Mouse (Mus musculus) heart, adult 18-20 months (tissue): ENCODE data around the gene Pdcd4. TPM values are rescaled to one million over a fixed set of nuclear protein-coding genes. Genes with fewer than 3 reads are reported as not detected.
"Not testable (repeated sequence)": the region's sequence is repeated elsewhere in the genome, so short reads cannot be mapped to it uniquely, and the experiment has no call there.

Experiments
- DNase-seq, 2 experiments: peaks; one replicate each; pipeline ENCODE4 v3.0.0; 2021 to 2022; ENCODE audit warnings: mixed read lengths in 1 of 2
- total RNA-seq, 2 experiments: library from RNA; stranded (reverse); gene quantifications; 2 replicates each; pipeline ENCODE4 v1.2.3; 2021

Gene Pdcd4
- total RNA-seq, 2 experiments from 2014 or later: 20.3 to 31.3 TPM

DNA sequence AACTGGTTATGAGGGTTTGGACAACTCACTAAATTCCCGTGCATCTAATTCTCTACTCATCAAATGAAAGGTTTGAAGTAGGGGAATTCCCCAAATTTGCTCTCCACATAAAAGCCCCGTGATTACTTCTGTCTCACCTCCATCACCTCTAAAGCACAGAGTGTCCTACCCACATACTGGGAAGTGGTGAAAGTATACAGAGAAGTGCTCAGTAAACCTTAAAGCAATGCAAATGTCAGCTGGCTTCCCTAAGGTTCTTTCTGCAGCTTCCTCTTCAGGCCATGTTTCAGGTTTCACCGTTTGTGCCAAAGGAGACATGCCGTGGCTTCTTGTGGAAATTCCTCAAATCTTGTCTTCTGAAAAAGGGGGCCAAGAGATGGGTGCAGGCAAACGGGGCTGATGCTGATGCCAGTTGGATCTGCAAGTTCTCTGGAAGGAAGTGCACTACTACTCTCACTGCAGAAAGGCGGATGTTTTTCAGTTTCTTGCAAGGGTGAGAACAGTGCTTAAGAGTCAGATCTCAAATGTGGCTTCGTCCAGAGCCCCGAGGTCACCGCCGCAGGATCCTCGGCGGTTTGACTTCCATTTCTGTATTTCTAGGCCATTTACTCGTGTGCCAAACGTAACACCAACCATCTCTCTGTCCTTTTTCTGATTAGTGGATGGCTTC, 8.0 kb downstream of the Pdcd4 start:
- no peak for DNase-seq

DNA sequence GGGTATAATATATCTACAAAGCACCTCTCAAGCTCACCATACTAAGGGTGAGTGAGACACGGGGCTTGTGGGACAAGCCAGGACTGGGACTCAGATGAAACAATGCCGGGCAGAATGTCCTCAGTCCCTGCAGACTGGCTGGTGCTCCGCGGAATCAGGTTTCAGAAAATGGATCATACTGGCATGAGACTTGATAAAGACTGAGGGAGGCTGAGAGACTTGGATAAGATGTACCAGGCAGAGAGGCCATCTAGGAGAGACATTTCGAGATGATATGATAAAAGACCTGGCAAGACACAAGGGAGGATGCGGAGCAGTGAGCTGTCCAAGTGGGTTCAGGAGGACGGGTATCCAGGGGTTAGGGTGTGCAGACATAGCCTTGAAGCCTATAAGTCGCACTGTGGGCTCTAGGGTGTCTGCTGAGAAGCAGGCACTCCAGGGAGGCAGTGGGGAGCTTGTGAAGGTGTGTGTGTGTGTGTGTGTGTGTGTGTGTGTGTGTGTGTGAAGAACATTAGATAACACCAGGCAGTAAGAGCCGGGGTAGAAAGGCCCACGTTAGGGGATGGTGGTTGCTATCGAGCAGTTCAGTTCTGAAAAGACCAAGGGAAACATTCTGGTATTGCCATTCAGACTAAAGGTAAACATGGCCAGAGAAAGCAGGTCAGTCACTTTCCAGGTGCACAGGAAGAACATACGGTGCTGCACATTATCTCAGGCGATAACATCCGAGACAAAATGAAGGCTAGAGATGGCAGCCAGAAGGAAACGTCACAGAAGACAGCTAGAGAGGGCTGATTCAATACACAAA, 10.1 kb downstream of the Pdcd4 start:
- DNase-seq: no peak

DNA sequence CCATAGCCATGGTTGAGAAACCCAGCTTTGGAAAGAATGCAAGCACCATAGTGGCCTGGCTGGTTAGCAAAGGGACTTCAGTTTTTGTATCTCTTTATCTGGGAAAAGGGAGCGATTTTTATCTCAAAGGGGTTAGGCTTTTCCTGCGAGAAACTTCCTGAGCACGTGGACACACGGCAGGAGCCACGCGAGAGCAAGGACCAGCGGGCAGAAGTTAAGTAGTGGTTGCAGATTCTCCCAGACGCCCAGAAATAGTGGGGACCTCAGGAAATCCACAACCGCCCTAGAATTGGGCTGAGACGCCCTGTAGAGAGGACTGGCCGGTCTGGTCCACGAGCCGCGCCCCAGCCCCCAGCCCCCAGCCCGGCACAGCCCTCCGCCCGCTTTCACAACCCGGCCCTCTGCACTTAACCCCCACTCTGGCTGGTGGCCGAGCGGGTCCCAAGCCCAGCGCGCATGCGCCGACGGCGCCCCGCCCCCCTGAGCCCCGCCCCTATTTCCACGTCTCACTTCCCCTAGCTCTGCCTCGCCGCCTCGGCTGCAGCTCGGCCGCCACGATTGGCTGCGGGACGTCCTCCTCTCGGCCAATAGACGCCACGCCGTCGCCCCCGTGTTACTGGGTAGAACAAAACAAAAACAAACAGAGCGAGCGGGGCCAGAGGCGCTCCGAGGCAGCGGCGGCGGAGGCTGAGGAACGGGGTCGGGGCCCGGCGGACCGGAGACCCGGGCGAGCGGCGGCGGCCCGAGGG, 10.9 kb downstream of the Pdcd4 start:
- peak; percentile 93 to 98 for DNase-seq

DNA sequence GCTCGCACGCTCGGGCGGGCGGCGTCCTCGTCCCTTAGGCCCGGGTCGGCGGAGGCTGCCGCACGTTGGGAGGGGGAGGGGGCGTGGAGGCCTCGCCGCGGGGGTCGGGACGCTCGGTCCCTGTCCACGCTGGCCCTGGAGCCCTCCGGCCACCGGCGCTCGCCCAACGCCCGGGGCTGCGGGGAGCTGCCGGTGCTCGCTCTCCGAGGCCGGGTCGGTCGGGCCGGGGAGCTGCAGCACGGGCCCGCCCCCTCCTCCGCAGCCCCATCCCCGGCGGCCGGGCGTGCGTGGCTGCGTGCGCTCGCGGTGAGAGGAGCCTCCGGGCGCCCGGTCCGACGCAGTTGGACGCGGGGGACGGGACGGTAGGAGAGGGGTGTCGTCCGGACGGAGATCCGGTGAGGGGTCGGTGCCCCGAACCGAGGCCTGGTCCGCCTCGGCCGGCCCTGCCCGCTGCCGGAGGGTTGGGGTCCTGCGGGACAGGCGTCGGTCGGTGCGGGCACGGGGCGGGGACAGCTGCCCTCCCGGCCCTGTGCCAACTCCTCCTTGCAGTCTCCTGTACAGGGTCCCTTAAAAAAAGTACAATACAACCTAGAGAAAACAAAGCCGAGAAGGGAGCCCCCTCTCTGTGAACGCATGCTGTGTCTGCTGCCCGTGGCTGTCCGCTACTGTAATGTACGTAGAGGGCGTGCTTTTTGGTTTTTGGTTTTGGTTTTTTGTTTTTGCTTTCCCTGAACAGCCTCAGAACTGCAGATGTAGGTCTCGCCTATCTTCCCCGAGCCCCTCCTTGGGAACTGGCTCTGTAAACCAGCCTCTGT, 11.7 kb downstream of the Pdcd4 start:
- DNase-seq: peak; percentile 66 to 68

DNA sequence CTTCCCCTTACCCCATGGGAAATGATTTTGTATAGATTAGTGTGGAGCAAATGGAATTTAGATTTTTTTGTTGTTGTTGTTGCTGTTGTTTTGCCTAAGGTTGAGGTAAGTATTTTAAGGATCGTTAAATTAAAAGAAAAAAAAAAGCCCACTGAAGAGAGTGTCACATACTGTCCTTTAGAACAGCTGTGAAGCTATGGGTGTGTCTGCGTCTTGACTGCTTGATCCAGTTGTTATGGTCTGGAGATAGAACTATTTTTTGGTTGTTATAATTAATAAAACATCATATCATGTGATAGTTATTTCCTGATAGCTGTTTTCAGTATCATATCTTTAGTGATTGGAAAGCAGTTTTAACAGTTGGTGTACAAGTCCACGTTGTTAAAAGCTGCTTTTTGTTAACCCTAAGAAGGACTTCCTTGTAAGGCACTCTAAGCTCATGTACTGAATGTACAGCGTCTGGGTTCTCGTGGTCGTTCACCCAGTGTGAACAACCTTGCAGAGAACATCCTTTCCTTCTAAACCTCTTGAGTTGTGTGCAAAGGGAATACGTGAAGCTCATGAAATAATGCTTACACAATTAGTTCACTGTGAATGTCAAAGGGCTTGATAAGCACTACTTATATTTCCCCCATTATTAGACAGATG, 12.9 kb downstream of the Pdcd4 start:
- DNase-seq: no peak

DNA sequence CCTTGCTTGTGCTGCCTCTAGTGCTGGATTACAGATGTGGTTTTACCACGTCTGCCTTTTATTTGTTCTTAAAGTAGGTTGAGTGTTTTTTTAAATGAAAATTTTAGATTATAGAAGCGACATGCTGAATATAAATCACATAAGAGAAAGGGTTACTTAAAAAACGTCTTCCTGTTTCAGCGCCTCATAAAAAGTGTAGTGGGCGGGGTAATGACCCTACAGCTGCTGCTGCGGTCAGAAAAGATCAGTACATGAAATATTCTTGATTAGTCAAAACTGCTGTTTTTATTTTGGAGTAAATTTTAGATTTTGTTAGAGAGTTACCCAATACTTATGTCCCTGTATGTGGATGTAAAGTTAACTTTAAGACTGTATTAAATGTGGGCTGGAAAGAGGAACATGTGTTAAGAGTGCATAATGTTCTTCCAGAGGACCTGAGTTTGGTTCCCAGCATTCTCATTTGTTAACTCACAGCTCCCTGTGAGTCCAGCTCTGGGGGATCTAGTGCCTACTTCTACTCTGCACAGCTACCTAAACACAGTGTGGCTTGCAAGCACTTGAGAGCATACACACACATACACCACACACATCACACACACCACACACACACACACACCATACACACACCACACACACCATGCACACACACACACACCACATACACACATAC, 14.1 kb downstream of the Pdcd4 start:
- no peak for DNase-seq

DNA sequence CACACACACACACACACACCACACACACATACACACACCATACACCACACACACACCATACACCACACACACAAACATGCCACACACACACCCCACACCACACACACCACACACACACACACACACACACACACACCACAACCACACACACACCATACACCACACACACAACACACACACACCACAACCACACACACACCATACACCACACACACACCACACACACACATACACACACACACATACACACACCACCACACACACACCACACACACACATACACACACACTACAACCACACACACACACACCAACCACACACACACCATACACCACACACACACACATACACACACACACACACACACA, 14.7 kb downstream of the Pdcd4 start:
- not testable (repeated sequence) for DNase-seq

DNA sequence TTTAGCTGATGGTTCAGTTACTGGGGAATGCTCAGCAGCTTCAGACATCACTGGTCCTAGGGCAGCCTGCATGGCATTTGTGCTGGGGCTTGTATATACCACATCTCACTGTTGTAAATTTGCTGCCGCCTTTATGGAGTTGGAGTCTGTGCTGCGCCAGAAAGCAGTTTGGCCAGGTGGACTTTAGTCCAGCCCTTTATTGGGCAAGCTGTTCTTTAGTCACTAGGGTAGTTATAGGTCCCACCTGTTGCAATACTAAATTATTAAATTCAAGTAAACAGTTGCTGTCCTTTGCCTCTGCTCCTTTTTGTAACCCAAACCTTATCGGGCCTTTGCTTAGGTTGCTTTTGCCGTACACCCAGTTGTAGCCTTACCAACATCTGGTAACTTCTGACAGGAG, 22.9 kb downstream of the Pdcd4 start:
- DNase-seq: no peak

DNA sequence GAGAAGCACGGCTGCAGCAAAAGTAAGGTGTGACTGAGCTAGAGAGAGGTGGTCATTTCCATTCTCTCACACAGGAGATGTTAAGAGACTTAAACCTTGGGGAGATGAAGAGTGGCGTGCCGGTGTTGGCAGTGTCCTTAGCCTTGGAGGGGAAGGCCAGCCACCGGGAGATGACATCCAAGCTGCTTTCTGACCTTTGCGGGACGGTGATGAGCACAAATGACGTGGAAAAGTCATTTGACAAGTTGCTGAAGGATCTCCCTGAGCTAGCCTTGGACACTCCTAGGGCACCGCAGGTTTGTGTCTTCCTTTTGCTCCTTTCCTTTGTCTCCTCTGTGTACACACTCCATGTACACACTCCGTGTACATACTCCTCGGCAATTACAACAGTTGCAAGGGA, 27.5 kb downstream of the Pdcd4 start:
- DNase-seq: no peak

DNA sequence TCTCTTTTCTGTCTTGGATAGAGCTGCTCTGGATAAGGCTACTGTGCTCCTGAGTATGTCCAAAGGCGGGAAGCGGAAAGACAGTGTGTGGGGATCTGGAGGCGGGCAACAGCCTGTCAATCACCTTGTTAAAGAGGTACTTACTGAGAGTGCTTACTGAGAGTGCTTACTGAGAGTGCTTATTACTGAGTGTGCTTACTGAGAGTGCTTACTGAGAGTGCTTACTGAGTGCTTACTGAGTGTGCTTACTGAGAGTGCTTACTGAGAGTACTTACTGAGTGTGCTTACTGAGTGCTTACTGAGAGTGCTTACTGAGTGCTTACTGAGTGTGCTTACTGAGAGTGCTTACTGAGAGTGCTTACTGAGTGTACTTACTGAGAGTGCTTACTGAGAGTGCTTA, 30.0 kb downstream of the Pdcd4 start:
- not testable (repeated sequence) for DNase-seq

DNA sequence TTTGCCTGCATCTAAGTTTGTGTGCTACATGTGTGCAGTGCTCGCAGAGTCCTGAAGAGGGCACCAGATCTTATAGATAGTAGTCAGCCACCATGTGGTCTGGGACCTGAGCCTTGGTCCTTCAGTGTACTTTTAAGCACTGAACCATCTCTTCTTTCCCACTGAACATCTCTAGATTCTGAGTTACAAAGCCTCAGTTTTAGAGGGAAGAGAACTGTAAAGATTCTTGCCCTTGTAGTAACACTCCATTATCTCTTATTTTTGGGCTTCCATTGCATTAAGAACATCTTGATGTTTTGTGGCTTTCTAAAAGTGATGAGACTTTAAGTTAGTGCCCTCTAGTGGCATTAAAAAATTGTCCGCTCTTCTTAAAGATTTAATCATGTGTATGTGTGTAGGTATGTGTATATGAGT, 33.3 kb downstream of the Pdcd4 start:
- peak in 1 of 2 experiments; percentile 40 for DNase-seq

DNA sequence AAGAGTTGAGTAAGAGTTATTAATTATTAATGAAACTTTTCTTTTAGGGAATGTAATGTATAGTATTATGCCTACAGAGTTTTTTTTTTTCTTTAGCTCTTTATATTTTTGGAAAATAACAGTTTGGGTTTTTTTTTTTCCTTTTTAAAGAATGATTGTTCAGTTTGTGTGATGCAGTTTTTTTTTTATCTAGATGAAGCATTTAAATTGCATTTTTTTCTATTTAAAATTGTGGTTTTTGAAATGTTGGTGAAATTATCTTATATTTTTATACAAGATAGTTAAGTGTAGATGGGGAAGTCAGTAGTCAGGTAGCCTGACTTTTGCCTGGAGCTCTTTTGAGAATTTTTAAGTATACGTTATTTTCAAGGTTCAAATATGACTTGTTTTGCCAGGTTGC, 34.7 kb downstream of the Pdcd4 start:
- DNase-seq: no peak

DNA sequence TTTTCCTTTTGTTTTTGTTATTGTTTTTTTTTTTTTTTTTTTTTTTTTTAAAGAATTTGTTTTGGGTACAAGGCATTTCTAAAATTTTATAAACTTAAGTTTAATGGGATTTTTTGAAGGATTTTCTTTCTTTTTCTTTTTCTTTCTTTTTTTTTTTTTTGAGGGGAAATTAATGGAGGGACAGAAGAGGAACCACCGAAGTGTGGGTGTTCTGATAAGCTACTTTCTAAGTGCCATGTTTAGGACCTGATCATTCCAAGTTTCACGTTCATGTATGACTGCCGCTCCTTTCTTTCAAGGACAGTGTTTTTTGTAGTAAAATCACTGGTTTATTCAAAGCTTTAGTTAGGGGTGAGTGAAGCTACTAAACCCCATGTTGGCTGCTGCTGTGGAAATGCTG, 37.2 kb downstream of the Pdcd4 start:
- no peak for DNase-seq

DNA sequence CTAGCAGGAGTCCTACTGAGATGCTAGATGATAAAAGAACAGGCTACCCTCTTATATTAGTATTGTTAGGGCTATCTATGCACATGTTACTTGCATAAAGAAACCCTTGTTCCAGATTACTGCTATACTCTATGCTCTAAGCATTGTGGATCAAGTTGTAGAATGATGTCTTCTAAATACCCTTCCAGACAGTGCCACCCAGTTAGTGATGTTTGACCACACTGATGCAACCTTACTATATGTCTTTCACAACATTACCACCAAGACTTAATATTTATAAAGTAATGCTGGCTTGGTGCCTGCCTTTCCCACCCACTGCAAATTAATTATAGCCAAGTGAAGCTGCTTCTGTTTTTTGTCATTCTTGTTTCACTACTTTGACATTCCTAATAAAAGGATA, 41.0 kb downstream of the Pdcd4 start:
- DNase-seq: no peak

DNA sequence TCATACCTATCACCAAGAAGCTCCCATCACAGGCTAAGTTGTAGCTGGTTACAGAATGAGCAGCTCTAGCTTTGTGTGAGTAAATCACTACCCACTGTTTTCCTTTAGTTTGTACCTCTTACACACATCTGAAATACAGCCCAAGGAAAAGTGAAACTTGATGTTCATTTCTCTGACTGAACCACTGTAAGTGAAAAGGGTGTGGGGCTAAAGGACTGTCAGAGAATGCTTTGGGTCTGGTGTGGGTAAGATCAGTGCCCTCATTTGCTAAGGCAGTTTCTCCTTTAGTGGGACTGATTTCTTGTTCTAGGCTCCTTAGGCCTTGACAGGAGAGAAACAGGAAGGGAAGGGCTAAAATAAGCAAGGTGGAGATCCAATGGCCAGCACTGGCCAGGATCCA, 42.0 kb downstream of the Pdcd4 start:
- DNase-seq: peak in 1 of 2 experiments; percentile 31

DNA sequence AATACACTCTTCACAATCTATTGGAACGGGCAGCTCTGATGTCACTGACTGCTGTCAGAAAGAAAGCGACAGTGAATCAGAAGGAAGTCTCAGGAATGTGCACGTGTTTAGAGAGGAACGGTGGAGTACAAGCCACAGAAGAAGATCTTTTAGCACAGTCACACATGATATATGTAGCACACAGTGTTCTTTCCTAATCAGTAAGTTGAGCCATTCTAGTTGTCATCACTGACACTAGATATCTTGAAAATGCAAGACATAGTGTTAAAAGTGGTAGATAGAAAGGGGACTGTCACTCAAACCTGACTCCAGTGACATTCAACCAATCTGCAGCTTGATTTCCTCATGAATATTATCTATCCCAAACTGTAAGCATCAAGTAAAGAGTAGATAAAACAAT, 47.4 kb downstream of the Pdcd4 start:
- no peak for DNase-seq

DNA sequence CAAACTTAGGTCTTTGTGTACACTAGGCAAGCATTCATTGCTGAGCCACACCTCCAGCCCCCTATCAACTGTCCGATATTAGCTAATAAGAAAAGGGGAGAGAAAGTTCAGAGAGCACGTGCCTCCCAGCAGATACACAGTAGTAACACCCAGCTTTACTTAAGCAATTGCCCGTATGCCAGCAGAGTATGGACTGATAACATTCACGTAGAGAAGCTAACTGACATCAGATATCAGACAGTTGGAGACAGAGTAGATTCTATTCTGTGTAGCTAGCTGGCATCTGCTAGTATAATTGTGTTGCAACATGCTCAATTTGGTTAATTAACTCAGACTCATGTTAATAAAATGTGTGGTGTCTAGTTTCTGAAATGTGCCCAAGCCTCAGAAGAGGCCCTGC, 49.1 kb downstream of the Pdcd4 start:
- DNase-seq: no peak

DNA sequence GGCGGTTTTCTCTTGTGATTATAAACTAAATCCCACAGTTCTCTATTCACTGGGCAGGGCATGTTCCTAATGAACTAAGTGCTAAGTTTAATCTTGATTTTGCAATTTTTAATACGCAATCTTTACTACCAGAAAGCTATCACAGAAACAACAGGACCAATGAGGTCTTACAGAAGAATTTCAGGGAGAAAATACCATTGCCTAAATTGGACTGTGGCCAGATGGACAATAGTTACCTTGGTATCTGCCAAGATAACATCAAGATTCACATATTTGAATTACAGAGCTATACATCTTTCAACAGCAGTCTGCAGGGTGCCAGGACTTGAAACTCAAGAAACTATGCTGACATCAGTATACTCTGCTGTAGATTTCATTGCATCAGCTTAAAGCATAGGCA, 50.3 kb downstream of the Pdcd4 start:
- no peak for DNase-seq

DNA sequence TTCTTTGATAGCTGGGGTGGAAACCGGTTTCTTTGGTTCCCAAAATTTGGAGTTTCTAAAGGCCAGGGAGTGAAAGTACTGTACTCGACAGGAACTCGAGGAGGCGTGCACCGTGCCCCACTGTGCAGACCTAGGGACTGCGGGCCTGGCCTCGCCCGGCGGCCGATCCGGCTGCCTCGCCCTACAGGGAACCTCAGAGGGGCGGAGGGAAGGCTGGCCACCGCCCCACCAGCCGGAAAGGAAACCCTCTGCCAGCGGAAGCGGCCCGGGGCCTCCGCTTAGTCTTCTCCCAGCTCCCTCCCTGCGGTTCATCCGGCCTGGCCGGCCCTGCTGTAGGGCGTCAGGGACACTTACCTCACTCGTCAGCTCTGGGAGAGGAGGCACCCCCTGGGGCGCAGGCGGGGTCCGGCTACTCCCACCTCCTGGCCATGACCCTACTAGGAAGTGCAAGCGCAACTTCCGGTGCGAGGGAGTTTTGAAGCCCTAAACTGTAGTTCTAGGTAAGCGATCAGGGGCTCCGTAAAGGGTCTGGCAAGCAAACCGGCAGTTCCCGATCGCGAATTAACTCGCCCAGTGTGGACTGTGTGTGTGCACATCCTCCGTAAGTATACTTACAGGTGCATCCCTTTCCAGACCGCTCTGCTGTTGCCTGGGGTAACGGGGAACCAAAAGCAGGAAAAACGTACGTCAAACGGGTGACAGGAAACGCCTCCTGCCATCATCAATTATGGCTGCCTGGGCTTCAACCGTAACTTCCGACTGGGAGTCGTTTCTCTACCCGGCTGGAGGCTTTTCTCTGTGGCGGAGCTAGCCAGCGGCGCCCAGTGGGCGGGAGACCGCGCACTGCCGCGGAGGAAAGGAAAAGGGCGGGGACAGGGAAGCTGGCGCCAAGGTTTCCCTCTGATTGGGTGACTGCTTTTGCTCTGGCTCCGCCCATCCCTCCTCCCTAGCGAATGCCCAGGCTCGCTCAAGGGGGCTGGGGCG, 52.1 kb downstream of the Pdcd4 start, which contains the start of the genes Shoc2 and Bbip1:
Gene Shoc2 (plus strand): TSS at position 505 of the 984 bp plus-strand sequence.
Gene Bbip1 (minus strand): TSS at position 826 of the 984 bp plus-strand sequence.
- peak; percentile 99 to 100 for DNase-seq

DNA sequence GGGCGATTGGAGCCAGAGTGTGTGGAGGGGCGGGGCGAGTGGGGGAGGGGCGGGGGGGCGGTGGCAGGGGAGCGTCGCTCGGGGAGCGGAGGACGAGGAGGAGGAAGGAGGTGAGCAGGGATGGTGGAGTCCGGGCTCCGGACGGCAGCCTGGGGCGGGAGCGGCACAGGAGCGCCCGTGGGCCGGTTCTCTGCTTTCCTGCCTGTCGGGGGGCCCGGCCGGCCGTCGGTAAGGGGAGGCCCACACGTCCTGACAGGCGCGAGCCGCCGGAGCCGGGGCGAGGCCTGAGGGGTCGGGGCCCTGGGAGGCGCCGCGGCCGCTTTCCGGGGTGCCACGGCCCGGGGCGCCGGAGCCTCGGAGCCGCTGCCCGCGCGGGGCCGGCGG, 52.7 kb downstream of the Pdcd4 start:
- no peak for DNase-seq
